Mouse (Mus musculus) retina, embryonic 14.5 days (tissue): ENCODE data around the gene Letm1.
A peak's percentile ranks its signal among the peaks of the same experiment; 100 is the strongest.

Experiments
- DNase-seq: peaks from one replicate; pipeline ENCODE4 v3.0.0-alpha.2; 2015; ENCODE audit warnings: low spot score

Letm1 gene

GRCm38 (mm10) chr5:33738341-33738740 lies 44.3 kb downstream of the Letm1 start:
- no peak for DNase-seq

- DNase-seq, result peak; percentile 90
Measured at GRCm38 (mm10) chr5:33737903-33738321, 44.7 kb downstream of the Letm1 start.

GRCm38 (mm10) chr5:33736230-33736629 lies 46.4 kb downstream of the Letm1 start:
- DNase-seq, result no peak

GRCm38 (mm10) chr5:33735412-33736092 lies 47.1 kb downstream of the Letm1 start:
- no peak for DNase-seq

- no peak for DNase-seq
Measured at GRCm38 (mm10) chr5:33733837-33734236, 48.8 kb downstream of the Letm1 start.

GRCm38 (mm10) chr5:33731051-33731450 lies 51.6 kb downstream of the Letm1 start:
- DNase-seq, result no peak

GRCm38 (mm10) chr5:33730516-33730915 lies 52.1 kb downstream of the Letm1 start:
- DNase-seq, result no peak

GRCm38 (mm10) chr5:33728841-33729240 lies 53.8 kb downstream of the Letm1 start:
- DNase-seq, result no peak

- DNase-seq, result no peak
Measured at GRCm38 (mm10) chr5:33726891-33727290, 55.7 kb downstream of the Letm1 start.

GRCm38 (mm10) chr5:33726081-33726647 lies 56.5 kb downstream of the Letm1 start:
- no peak for DNase-seq

GRCm38 (mm10) chr5:33723641-33724465 lies 58.8 kb downstream of the Letm1 start:
- DNase-seq, result peak; percentile 52

GRCm38 (mm10) chr5:33723019-33723640 lies 59.5 kb downstream of the Letm1 start:
- peak; percentile 50 for DNase-seq

- peak; percentile 31 for DNase-seq
Measured at GRCm38 (mm10) chr5:33722266-33723018, 60.2 kb downstream of the Letm1 start.

- peak; percentile 69 for DNase-seq
Measured at GRCm38 (mm10) chr5:33721541-33722265, 60.9 kb downstream of the Letm1 start, which contains the start of gene Fgfr3. Gene Fgfr3, plus strand, starts transcription at chr5:33721674.

GRCm38 (mm10) chr5:33720852-33721490 lies 61.6 kb downstream of the Letm1 start:
- DNase-seq, result no peak

- DNase-seq, result no peak
Measured at GRCm38 (mm10) chr5:33718460-33718859, 64.2 kb downstream of the Letm1 start.

GRCm38 (mm10) chr5:33716467-33716866 lies 66.2 kb downstream of the Letm1 start:
- no peak for DNase-seq

GRCm38 (mm10) chr5:33715182-33715581 lies 67.4 kb downstream of the Letm1 start:
- DNase-seq, result no peak

- no peak for DNase-seq
Measured at GRCm38 (mm10) chr5:33712550-33712949, 70.1 kb downstream of the Letm1 start.

- no peak for DNase-seq
Measured at GRCm38 (mm10) chr5:33709037-33709436, 73.6 kb downstream of the Letm1 start.
